Mouse (Mus musculus): ENCODE measurements around the gene Nfe2.
"Not testable (repeated sequence)": the region's sequence is repeated elsewhere in the genome, so short reads cannot be mapped to it uniquely, and the experiment has no call there.

DNA sequence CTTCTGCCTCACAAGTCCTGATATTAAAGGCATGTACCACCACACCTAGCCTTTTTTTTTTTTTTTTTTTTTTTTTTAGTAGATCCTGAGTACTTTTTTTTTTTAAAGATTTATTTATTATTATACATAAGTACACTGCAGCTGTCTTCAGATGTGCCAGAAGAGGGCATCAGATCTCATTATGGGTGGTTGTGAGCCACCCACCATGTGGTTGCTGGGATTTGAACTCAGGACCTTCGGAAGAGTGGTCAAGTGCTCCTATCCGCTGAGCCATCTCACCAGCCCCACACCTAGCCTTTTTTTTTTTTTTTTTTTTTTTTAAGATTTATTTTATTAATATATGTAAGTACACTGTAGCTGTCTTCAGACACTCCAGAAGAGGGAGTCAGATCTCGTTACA, 17.7 kb upstream of the Nfe2 start:
- TF ChIP-seq CTCF (IDR thresholded peaks at IDR 0.05; ENCODE audit: borderline replicate concordance, insufficient read depth, low read length); POLR2A (IDR thresholded peaks at IDR 0.05; ENCODE audit: low read depth, low read length): not testable (repeated sequence)

All from embryonic fibroblast, embryonic 13.5 days (primary cell).